Mouse (Mus musculus) embryonic facial prominence, embryonic 13.5 days (tissue): ENCODE measurements around the gene Lancl3. TPM values are rescaled to one million over a fixed set of nuclear protein-coding genes. Genes with fewer than 3 reads are reported as not detected.

Experiments used
- ATAC-seq: fragments of 200-750 bp; cut with Nextera tagmentation; 2 replicates; pipeline ENCODE4 v1.8.0; 2017; ENCODE audit warnings: low read depth; ENCODE audit not compliant: insufficient number of reproducible peaks, insufficient read depth, low FRiP score, low TSS enrichment
- H3K27ac ChIP-seq: fragments of 300-500 bp; sonication (generic); 2 replicates; pipeline ENCODE4 v1.5.1; 2015; ENCODE audit warnings: moderate library complexity, mild to moderate bottlenecking, inconsistent platforms
- H3K27me3 ChIP-seq: fragments of 300-500 bp; sonication (generic); 2 replicates; pipeline ENCODE4 v1.6.1; 2015; ENCODE audit warnings: mild to moderate bottlenecking, inconsistent platforms
- H3K36me3 ChIP-seq: fragments of 300-500 bp; sonication (generic); 2 replicates; pipeline ENCODE4 v1.6.1; 2015; ENCODE audit warnings: mild to moderate bottlenecking, inconsistent platforms
- H3K4me1 ChIP-seq: fragments of 300-500 bp; sonication (generic); 2 replicates; pipeline ENCODE4 v1.6.1; 2015; ENCODE audit warnings: inconsistent platforms
- H3K4me2 ChIP-seq: fragments of 300-500 bp; sonication (generic); 2 replicates; pipeline ENCODE4 v1.6.1; 2015; ENCODE audit warnings: moderate library complexity, mild to moderate bottlenecking, inconsistent platforms
- H3K4me3 ChIP-seq: fragments of 300-500 bp; sonication (generic); 2 replicates; pipeline ENCODE4 v1.5.1; 2015; ENCODE audit warnings: mild to moderate bottlenecking, inconsistent platforms
- H3K9ac ChIP-seq: fragments of 300-500 bp; sonication (generic); 2 replicates; pipeline ENCODE4 v1.6.1; 2015; ENCODE audit warnings: mild to moderate bottlenecking, inconsistent platforms
- H3K9me3 ChIP-seq: fragments of 300-500 bp; sonication (generic); 2 replicates; pipeline ENCODE4 v1.6.1; 2016; ENCODE audit warnings: inconsistent platforms
- WGBS: fragments of 180-500 bp; shearing (Covaris S2); methylation state at CpG from one replicate; pipeline ENCODE4 v1.1.7; 2015; ENCODE audit warnings: mixed read lengths; 5-methylcytosine and 5-hydroxymethylcytosine counted together
- polyA plus RNA-seq: library from polyadenylated mRNA; unstranded; fragments of >200 nt; fragmentation: Nextera tagmentation; extraction: Ambion mirVana; gene quantifications from 2 replicates; pipeline ENCODE4 v1.2.1, GENCODE M21; 2015

The Lancl3 gene
- polyA plus RNA-seq = 1.1 and 2.0 TPM in 2 replicates

- peak within 1 kb of the TSS; percentile 44 for H3K9ac ChIP-seq
- no peak for ATAC-seq
- WGBS = 18% methylated on average over 48 of the region's 49 CpGs
Measured at GRCm38 (mm10) chrX:9199761-9200371, at the start of gene Lancl3. Gene Lancl3 (plus strand): TSS chrX:9199902.

GRCm38 (mm10) chrX:9179011-9179410, 20.7 kb upstream of the Lancl3 start:
- no peaks in the 10 kb centered on the region for H3K4me1 ChIP-seq
- H3K4me2 ChIP-seq = no peak overlapping the region
- 63% methylated on average over 2 of the region's 2 CpGs for WGBS
- H3K9ac ChIP-seq = no peak overlapping the region
- H3K36me3 ChIP-seq = no peaks in the 10 kb centered on the region
- H3K27ac ChIP-seq = no peak overlapping the region
- no peak overlapping the region for H3K4me3 ChIP-seq
- no peaks in the 10 kb centered on the region for H3K27me3 ChIP-seq
- ATAC-seq = no peak
- no peaks in the 10 kb centered on the region for H3K9me3 ChIP-seq

More at GRCm38 (mm10) chrX:9199761-9200371, at the start of gene Lancl3:
- H3K4me3 ChIP-seq = peak within 1 kb of the TSS; percentile 47
- H3K4me1 ChIP-seq = no peaks in the 10 kb centered on the region
- no peaks in the 10 kb centered on the region for H3K36me3 ChIP-seq
- H3K4me2 ChIP-seq = peak within 1 kb of the TSS; percentile 69
- peaks cover 22% of the 10 kb centered on the region for H3K27me3 ChIP-seq
- H3K27ac ChIP-seq = no peak within 1 kb of the TSS
- no peaks in the 10 kb centered on the region for H3K9me3 ChIP-seq

GRCm38 (mm10) chrX:9181570-9181969, 18.1 kb upstream of the Lancl3 start:
- Histone ChIP-seq H3K27ac (no peak overlapping the region), H3K27me3 (no peaks in the 10 kb centered on the region), H3K4me3 (no peak overlapping the region), H3K4me1 (no peaks in the 10 kb centered on the region), H3K4me2 (no peak overlapping the region), H3K36me3 (no peaks in the 10 kb centered on the region), H3K9ac (no peak overlapping the region), H3K9me3 (no peaks in the 10 kb centered on the region)
- no peak for ATAC-seq
- WGBS = 68% methylated on average over 5 of the region's 5 CpGs

GRCm38 (mm10) chrX:9200380-9200917, 747 bp downstream of the Lancl3 start:
- 29% methylated on average over 53 of the region's 72 CpGs for WGBS
- Histone ChIP-seq H3K9ac (peak overlapping the region; percentile 44), H3K4me2 (peak overlapping the region; percentile 69)

GRCm38 (mm10) chrX:9201954-9202353, 2.3 kb downstream of the Lancl3 start:
- 64% methylated on average over 2 of the region's 2 CpGs for WGBS
- H3K9me3 ChIP-seq = no peaks in the 10 kb centered on the region
- no peak for ATAC-seq
- no peak overlapping the region for H3K4me2 ChIP-seq
- H3K36me3 ChIP-seq = no peaks in the 10 kb centered on the region
- no peak overlapping the region for H3K27ac ChIP-seq
- no peaks in the 10 kb centered on the region for H3K4me1 ChIP-seq
- H3K9ac ChIP-seq = no peak overlapping the region
- no peak overlapping the region for H3K4me3 ChIP-seq
- peaks cover 22% of the 10 kb centered on the region for H3K27me3 ChIP-seq

More at GRCm38 (mm10) chrX:9200380-9200917, 747 bp downstream of the Lancl3 start:
- Histone ChIP-seq H3K4me1 (no peaks in the 10 kb centered on the region), H3K27me3 (peaks cover 22% of the 10 kb centered on the region), H3K9me3 (no peaks in the 10 kb centered on the region), H3K4me3 (peak overlapping the region; percentile 47), H3K27ac (no peak overlapping the region), H3K36me3 (no peaks in the 10 kb centered on the region)
- no peak for ATAC-seq

- no peaks in the 10 kb centered on the region for H3K4me1 ChIP-seq
- H3K27me3 ChIP-seq = peaks cover 22% of the 10 kb centered on the region
- H3K4me2 ChIP-seq = no peak overlapping the region
- no peaks in the 10 kb centered on the region for H3K36me3 ChIP-seq
- WGBS = 72% methylated on average over 7 of the region's 7 CpGs
- ATAC-seq = no peak
- H3K9ac ChIP-seq = no peak overlapping the region
- no peak overlapping the region for H3K4me3 ChIP-seq
- H3K27ac ChIP-seq = no peak overlapping the region
- no peaks in the 10 kb centered on the region for H3K9me3 ChIP-seq
Measured at GRCm38 (mm10) chrX:9202781-9203405, 3.2 kb downstream of the Lancl3 start.

- no peak overlapping the region for H3K27ac ChIP-seq
- no peaks in the 10 kb centered on the region for H3K4me1 ChIP-seq
- no peak for ATAC-seq
- no peak overlapping the region for H3K4me2 ChIP-seq
- peaks cover 5% of the 10 kb centered on the region for H3K27me3 ChIP-seq
- no peak overlapping the region for H3K4me3 ChIP-seq
- H3K9me3 ChIP-seq = no peaks in the 10 kb centered on the region
- H3K9ac ChIP-seq = no peak overlapping the region
- no peaks in the 10 kb centered on the region for H3K36me3 ChIP-seq
- WGBS = 76% methylated on average over 2 of the region's 2 CpGs
Measured at GRCm38 (mm10) chrX:9205121-9205520, 5.4 kb downstream of the Lancl3 start.

GRCm38 (mm10) chrX:9216244-9216643, 16.5 kb downstream of the Lancl3 start:
- H3K4me2 ChIP-seq = no peak overlapping the region
- H3K4me3 ChIP-seq = no peak overlapping the region
- H3K27me3 ChIP-seq = no peaks in the 10 kb centered on the region
- 95% methylated on average over 2 of the region's 2 CpGs for WGBS
- H3K9ac ChIP-seq = no peak overlapping the region
- no peaks in the 10 kb centered on the region for H3K36me3 ChIP-seq
- ATAC-seq = no peak
- H3K27ac ChIP-seq = no peak overlapping the region
- peaks cover 4% of the 10 kb centered on the region; the same call in 1 of the 2 replicates for H3K9me3 ChIP-seq
- H3K4me1 ChIP-seq = no peaks in the 10 kb centered on the region

- ATAC-seq = no peak
- Histone ChIP-seq H3K4me1 (no peaks in the 10 kb centered on the region), H3K27ac (no peak overlapping the region), H3K27me3 (no peaks in the 10 kb centered on the region), H3K36me3 (no peaks in the 10 kb centered on the region), H3K4me3 (no peak overlapping the region), H3K9ac (no peak overlapping the region), H3K9me3 (peaks cover 4% of the 10 kb centered on the region; the same call in 1 of the 2 replicates), H3K4me2 (no peak overlapping the region)
- 83% methylated on average over 3 of the region's 3 CpGs for WGBS
Measured at GRCm38 (mm10) chrX:9219570-9219969, 19.9 kb downstream of the Lancl3 start.

- Histone ChIP-seq H3K4me1 (no peaks in the 10 kb centered on the region), H3K36me3 (no peaks in the 10 kb centered on the region), H3K9me3 (peaks cover 4% of the 10 kb centered on the region; the same call in 1 of the 2 replicates), H3K9ac (no peak overlapping the region), H3K4me2 (no peak overlapping the region), H3K27ac (no peak overlapping the region), H3K27me3 (no peaks in the 10 kb centered on the region), H3K4me3 (no peak overlapping the region)
- WGBS = 31% methylated on average over 6 of the region's 6 CpGs
- ATAC-seq = no peak
Measured at GRCm38 (mm10) chrX:9221206-9221605, 21.5 kb downstream of the Lancl3 start.

- no peak for ATAC-seq
- Histone ChIP-seq H3K9me3 (peaks cover 4% of the 10 kb centered on the region; the same call in 1 of the 2 replicates), H3K4me1 (no peaks in the 10 kb centered on the region), H3K36me3 (no peaks in the 10 kb centered on the region), H3K4me3 (no peak overlapping the region), H3K4me2 (no peak overlapping the region), H3K9ac (no peak overlapping the region), H3K27me3 (no peaks in the 10 kb centered on the region), H3K27ac (no peak overlapping the region)
- WGBS = 59% methylated on average over 4 of the region's 4 CpGs
Measured at GRCm38 (mm10) chrX:9221736-9222135, 22.0 kb downstream of the Lancl3 start.
